Mouse (Mus musculus) adrenal gland, postnatal 14 days (tissue): ENCODE data around the gene Tango2. TPM values are rescaled to one million over a fixed set of nuclear protein-coding genes. Genes with fewer than 3 reads are reported as not detected.
"Not testable (repeated sequence)": the region's sequence is repeated elsewhere in the genome, so short reads cannot be mapped to it uniquely, and the experiment has no call there.

Experiments
- DNase-seq: peaks from one replicate; pipeline ENCODE4 v3.0.0; 2021; ENCODE audit warnings: mixed read lengths
- total RNA-seq: library from RNA; stranded (reverse); gene quantifications from 2 replicates; pipeline ENCODE4 v1.2.3, GENCODE M21; 2021

Tango2 gene
- total RNA-seq, 1 experiment from 2014 or later = 30.2 TPM

DNA sequence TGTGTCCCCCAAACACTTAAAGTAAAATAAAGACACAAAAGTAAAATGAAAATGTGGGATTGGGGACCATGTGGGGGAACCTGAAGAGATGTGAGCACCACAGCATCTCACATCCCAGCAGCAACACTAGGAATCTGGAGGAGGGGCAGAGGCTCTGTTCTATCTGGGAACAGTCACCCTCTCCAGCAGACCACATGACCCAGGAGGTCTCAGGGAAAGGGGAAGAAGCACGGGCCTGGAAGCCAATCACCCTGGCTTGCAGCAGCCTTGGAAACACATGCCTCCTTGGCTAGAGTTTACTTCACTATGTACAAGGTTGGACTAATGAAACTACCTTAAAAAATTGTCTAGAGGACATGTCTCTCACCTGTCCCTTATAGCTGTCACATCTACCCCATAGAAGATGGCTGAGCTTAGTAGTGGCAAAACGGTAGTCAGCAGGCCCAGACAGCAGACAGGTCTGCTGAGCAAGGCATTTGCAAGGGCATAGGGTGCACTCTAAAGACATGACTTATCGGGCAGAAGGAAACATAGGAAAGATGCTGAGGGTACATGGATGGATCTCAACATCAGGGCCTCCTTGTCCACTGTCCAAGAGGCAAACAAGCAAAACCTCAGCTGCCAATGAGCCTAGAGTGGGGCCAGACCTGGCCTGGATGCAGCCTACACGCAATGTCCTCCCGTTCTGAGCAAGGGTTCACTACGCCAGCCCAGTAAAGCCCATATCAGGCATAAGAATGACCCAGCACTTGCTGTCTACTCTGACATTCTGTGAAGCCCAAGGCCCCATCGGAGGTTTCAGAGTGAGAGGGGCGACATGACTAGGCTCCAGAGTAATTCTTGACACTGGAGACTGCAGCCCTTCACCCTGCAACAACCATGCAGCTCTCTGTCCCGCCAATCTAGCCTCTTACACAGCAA, 5.0 kb downstream of the Tango2 start:
- peak; percentile 41 for DNase-seq

DNA sequence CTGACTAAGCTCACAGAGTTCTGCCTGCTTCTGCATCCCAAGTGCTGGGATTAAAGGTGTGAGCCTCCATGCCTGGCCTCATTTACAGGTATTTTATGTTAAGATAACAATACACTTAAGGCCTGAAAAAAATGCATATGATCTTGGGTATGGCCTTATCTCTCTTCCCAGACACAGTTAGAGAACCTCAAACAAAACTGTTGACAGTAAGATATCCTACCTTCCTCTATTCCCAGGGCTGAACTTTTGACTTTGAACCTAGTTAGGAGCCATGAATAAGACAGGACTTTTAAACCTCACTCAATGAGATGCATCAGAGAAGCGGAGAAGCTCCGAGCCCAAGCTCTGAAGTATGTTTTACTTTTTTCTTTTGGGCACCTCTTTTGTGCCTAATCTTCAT, 5.8 kb downstream of the Tango2 start:
- DNase-seq = no peak

DNA sequence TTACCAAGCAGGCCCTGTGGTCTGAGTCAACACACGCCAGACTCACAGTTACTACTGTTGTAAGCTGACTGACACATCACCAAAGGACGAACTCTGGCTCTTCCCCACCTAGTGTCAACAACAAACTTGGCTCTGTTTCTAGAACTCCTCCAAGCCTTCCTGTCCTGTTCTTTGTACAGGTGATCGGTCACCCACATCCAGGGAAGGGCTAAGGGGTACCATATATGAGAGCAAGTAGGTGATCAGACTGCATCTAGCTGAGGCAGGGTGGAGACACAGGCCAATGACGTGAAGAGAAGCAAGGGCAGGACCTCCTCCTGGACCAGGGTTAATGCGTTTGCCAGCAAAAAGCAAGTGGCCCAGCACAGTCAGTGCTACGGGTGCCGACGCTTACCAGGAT, 6.3 kb downstream of the Tango2 start:
- DNase-seq = no peak

DNA sequence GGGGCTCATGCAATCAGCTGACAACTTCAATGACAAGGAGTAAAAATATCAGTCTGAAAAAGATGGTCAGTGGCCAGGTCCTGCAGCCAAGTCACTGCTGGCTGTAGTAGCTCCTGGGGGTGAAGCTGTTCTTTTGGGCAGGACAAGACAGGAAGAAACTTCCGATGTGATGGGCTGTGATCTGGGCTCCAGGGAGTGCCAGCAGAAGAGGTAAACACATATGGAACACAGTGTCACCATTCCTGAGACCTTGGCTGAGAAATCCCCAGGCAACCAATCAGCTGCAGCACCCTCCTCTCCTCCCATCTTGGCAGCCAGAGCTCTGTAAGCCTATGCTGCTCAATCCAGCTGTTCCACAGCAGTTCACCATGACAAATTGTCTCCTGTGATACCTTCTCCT, 8.0 kb downstream of the Tango2 start:
- DNase-seq = peak; percentile 44

DNA sequence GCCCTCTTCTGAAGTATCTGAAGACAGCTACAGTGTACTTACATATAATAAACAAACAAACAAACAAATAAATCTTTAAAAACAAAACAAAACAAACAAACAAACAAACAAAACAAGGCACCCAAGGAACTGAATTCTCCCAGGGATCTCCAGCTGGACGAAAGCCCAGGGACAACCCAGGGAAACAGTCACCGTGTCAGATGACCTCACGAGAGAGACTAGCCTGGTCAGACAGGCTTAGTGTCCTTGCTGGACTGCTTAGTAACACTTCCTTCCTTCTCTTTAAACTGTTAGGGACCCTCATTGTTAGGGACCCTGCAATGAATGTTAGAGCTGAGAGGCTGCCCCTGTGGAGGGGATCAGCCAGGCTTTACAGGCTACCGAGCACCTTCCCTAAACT, 10.6 kb downstream of the Tango2 start:
- DNase-seq = peak; percentile 71

DNA sequence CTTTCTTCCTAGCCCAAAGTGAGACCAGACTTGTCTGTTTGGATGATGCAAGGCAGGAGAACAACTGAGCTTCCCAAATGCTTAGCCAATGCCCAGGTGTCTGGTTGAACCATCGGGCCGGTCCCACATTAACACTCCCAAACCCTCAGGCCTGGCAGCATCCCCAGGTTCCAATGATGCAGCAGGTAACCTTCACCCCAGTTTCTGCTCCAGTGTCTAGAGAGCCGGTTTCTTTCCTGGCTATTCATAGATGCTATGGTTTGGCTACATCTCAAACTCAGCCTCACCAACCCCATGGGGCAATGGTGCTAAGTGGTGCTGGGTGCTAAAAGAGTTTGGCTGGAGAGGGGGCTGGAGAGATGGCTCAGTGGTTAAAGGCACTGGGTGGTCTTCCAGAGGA, 11.9 kb downstream of the Tango2 start:
- DNase-seq = no peak

DNA sequence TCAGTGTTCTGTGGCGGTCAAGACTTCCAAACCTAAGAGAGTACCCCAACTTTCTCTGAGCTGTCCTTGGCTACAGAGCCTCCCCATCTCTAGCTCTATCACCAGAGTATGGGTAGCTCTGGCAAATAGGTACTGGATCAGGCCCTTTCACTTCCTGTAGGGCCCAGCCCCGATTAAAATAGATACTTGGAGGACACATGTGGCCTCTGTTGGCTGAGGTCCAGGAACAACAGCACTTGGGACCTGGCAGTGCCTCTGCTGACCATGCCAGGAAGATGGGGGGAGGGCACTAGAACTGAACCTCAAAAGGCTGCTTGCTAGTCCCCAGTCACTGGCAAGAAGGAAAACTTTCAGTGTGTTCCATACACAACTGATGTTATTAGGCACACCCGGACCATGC, 13.9 kb downstream of the Tango2 start:
- DNase-seq = peak; percentile 72

DNA sequence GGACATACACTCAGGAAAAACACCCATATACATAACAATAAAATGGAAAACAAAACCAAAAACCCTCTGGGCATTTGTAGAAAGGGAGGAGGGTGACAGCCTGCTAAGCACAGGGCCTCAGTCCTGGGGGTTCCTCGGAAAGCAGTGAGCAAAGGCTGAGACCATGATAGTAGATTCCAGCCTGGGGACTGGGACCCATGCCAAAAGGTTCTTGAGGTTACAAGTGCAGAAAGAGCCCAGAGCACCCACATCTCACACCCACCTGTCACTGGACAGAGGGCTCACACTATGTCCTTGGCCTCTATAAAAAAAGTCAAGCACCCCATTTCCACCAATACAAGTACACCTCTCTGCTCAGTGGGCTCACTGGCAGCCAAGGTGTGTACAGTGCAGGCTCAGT, 19.4 kb downstream of the Tango2 start:
- no peak for DNase-seq

DNA sequence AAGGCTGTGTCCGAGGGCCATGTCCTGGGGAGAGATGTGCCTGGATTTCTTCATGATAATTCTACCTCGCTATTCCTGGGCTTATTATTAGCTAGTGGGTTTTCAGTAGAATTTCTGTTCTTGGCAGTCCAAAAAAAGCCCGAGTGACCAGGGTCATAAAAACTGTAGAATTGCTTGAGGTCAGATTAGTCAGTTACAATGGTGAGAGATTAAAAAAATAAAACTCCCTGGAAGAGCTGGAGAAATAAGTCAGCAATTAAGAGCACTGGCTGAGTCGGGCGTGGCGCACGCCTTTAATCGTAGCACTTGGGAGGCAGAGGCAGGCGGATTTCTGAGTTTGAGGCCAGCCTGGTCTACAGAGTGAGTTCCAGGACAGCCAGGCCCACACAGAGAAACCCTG, 20.0 kb downstream of the Tango2 start:
- DNase-seq = no peak

DNA sequence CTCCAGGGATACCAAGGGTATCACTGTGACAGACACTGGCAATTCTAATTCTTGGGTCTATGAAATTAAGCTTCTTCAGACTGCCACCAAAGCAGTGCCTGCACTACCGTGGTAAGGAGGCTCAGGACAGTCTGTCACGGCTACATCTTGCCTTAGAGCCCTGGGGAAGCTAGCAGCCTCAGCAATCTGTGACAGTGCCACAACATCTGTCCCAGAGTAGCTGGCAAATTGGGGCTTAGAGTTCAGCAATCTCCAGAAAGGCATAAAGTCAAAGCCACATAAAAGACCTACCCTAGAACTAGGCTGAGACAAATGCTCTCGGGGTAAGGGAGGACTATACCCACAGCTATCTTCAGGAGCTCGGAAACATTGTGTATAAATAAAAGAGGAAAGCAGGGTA, 22.2 kb downstream of the Tango2 start:
- DNase-seq = no peak

DNA sequence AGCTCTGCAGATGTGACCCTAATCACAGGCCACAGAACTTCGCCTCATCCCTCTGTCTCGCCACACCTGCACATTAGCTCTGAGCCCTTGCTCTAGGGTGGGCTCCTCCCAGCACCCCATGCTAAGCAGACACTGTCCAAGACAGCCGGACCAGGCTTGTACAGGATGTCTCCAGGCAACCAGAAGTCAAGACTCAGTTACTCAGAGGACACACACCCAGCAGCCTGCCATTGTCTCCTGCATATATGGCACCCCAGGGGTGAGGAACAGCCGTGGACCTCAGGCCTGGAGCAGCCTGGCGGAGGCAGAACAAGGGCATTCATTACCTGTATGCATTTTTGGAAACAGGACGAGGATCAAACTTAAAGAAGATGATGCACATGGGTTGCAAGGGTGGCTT, 23.9 kb downstream of the Tango2 start:
- no peak for DNase-seq

DNA sequence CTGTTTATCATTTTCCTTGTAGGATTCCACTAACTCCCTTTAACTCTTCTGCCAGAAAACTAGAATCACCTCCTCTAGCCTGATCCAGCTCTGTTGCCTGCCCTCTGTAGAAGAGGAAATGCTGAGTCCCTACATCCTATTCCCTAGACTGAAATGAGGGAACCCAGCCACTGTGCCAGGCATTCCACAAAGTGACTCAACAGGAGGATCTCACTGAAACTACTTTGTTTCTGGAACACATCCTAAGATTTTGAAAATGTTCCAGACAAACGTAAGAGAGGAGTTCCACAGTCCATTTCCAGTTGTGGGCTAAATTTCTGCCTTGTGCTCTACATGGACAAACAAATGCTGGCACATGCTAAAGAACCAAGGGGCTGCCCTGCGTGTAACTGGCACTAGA, 24.4 kb downstream of the Tango2 start:
- DNase-seq = peak; percentile 34

DNA sequence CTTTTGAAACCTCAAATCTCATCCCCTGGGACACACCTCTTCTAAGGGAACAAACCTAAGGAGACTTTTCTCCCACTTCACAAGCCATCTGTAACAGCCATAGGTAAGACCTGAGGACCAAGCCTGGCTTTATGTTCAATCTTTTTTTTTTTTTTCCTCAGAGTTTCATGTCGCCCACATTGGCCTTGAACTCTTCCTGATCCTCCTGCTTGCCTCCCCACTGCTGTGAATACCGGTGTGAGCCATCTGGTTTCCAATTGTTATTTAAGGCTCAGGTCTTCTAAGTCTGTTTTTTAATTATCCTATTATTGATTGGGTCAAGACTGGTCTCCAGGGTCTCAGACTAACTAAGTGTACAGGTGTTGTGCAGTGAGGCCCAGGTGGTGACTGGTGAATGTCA, 26.5 kb downstream of the Tango2 start:
- DNase-seq = no peak

DNA sequence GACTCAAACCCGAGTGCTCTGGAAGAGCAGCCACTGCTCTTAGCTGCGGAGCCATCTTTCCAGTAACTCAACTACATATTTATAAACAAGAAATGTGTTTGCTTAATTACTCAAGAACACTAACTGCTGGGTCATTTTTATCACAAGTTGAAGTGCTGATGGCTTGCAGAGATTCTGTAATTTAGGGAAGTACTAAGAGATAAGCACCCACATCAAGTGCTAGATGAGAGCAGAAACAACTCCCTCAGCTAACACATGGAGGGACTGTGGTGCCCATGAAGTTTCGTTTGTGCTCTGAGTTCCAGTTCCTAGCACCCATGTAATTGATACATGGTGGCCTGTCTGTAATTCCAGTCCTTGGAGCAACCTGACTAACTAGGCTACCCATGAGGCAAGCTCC, 28.9 kb downstream of the Tango2 start:
- DNase-seq = no peak

DNA sequence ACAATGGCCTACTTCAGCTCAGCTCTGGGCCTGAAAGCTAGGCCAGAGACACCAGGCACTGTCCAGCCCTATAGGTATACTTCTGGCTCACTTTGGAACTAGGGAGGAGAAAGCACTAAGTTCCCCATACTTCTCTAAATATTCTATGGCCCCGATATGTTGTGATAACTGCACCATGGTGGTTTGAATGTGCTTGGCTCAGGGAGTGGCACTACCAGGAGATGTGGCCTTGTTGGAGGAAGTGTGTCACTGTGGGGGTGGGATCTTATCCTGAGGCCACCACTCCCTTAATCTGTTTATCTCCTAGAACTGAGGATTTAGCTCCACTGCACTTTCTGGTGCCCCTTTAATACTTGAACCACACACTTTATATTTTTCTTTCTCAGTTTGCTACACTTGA, 39.7 kb downstream of the Tango2 start:
- no peak for DNase-seq

DNA sequence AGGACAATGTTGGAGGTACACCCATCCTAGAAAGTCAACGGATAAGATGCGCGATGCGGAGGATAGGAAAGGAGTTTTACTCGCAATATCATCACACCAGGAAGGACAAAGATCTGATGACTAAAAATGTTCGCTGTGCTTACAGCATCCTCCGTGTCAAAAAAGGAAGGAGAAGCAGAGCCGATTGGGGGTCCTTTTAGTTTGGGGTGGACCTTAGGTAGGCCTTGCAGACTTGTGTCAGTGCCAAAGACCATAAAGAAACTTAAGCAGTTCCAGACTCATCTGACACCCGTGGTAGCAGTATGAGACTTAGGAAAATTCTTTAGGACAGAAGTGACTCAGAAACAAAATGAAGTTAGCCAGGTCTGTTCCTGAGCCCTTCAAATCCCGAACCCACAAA, 58.3 kb downstream of the Tango2 start:
- not testable (repeated sequence) for DNase-seq

DNA sequence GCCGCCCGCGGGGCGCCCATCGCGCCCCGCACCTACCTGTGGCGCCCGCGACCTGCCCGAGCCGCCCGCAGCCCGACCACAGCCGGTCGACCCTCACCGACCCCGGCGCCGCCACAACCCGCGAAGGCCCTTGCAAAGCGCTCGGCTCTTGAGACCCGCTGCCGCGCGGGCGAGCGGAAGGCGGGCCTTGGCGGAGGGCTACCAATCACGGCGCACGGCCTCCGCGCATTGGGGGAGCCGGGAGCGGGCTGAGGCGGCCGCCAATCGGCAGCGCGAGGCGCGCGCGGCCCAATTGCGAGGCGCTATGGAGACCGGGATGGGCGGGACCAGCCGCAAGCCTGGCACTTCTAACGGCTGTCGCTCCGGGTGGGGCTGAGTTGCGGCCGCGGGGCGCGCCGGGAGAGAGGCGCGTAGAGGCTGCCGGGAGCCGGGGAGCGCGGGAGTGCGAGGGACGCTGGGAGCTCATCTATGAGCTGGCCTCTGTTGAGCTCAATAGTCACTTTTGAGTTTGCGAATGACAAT, 58.8 kb downstream of the Tango2 start, which contains the start of gene Dgcr8:
TSS of gene Dgcr8 (minus strand) at position 180 of the 522 bp plus-strand sequence.
- peak; percentile 99 for DNase-seq

DNA sequence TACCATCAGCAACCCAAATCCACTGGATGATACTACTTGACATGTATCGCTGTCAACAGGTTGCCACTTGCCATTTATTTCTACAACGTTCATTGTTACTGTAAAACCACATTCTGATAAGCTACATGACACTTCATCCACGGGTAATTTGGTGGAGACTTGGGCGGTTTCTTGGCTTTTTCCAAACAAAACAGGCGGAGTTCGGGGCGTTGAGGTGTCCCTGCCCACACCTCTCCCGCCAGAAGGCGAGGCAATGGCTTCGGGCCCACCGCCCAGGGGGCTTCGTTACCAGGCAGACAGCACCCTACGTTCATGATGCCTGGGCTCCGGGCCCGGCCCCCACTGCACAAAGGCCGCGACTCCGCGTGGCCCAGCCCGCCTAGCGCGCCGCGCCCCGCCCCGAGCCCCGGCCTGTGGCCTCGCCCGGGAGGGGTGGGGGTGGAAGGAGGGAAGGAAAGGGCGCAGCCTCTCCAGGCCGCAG, 59.3 kb downstream of the Tango2 start:
- DNase-seq = peak; percentile 91

DNA sequence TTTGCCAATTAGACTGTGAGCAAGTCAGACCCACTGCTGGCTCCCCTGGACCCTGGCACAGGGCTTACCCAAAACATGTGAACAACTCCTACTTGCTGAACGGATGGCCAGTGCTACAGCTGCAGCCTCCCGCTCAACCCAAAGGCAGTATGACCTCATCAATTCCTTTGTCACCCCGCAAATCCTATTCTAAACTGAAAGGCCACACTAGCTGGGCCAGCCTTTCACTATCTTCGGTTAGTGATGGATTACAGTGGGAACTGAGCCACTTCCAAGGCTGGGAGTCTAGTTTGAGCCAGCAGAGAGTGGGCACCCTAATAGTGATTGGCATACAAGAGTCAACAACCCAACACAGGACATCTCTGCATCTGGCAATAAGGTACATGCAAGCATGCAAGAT, 59.7 kb downstream of the Tango2 start:
- DNase-seq = peak; percentile 44

DNA sequence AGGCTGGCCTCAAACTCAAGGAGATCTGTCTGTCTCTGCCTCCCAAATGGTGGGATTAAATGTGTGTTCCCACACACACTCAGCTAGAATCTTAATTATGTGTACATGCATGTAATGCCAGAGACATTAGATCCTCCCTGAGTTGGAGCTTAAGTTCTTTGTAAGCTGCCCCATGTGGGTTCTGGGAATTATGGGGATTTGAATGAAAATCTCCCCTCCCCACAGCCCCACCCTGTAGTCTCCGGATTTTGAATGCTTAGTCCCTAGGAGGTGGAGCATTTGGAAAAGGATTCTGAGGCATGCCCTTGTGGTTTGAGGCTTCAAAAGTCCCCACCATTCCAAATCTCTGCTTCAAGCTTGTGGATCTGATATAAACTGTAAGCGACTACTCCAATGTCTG, 72.7 kb downstream of the Tango2 start:
- no peak for DNase-seq

DNA sequence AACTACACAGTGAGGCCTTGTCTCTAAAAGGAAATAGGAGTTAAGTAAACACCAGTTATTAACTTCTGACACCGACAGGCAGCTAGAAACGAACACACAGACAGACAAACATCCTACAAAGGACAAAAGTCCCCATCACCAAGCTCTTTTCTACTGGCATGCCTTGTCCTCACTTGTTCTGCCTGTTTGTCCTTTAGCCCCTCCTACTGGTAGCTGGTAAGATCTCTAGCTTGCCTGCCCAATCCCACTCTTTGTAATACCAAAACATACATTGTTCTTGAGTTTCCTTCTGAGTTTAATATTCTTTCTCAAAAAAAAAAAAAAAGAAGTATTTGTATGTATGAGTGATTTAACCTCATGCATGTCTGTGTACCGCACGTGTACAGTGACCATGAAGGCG, 79.7 kb downstream of the Tango2 start:
- no peak for DNase-seq

DNA sequence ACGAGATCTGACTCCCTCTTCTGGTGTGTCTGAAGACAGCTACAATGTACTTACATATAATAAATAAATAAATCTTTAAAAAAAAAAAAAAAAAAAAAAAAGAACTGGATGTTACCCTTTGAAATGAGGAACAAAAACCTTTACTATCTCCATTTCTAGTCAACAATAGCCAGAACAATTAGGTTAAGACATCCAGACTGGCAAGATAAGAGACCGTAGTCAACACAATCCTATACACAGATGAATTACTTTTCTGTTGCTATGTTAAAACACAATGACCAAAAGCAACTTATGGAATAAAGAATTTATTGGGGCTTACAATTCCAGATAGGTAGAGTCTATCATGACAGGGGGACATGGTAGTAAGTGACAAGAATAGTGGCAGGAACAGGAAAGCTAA, 82.9 kb downstream of the Tango2 start:
- DNase-seq = no peak

DNA sequence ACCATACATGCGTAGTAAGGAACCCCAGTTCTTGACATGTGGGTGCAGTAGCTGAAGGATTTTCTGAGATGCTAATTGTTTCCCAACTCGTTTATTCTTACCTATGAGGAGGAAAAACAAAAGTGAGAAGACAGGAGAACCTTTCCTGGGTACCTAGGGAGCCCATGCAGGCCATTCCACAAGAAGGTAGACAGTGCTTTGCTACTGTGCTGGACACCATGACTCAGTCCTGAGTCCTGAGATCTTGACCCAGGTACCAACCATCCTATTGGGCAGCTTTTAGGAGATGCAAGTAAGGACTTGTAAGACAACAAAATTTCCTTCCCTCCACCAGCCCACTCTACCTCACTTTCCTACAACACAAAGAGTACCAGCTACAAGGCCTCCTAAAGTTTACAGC, 89.7 kb downstream of the Tango2 start, which contains the start of gene Gm49776:
TSS of gene Gm49776 (minus strand) at position 101 of the 400 bp plus-strand sequence.
- no peak for DNase-seq

DNA sequence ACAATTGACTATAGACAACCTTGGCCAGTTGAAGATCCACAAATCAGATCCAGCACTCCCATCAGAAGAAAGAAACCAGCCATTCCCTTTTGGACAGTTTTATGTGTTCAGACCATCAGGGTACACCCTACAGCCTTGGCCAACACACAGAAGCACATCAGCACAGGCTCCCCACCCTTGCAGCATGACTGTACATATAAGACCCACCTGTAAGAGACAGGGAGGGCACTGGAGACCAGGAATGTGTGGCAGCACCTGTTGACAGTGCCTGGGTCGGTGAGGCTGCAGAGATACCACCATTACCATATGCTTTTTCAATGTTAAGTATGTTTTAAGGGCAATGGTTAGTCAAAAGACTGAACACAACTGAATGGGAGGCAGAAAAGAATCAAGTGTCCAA, 94.0 kb downstream of the Tango2 start:
- DNase-seq = no peak
